Mouse (Mus musculus): ENCODE results near the gene Dtwd1. TPM values are rescaled to one million over a fixed set of nuclear protein-coding genes. Genes with fewer than 3 reads are reported as not detected.

Gene Dtwd1
- polyA plus RNA-seq (2012; rRNA removed; ENCODE audit: low replicate concordance) = 5.7 and 6.5 TPM in 2 replicates

GRCm38 (mm10) chr2:126151855-126152571 lies at the start of gene Dtwd1, which contains the start of gene Fam227b:
Gene Dtwd1 (plus strand): TSS chr2:126152141.
Gene Fam227b (minus strand): TSS chr2:126152004.

DNA sequence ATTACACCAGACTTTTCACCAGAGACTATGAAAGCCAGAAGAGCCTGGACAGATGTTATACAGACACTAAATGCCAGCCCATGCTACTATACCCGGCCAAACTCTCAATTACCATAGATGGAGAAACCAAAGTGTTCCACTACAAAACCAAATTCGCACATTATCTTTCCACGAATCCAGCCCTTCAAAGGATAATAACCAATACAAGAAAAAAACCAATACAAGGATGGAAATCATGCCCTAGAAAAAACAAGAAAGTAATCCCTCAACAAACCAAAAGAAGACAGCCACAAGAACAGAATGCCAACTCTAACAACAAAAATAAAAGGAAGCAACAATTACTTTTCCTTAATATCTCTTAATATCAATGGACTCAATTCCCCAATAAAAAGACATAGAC lies 62.9 kb downstream of the Dtwd1 start, which contains the start of gene Gm17555:
TSS of gene Gm17555 (plus strand) at position 301 of the 400 bp plus-strand sequence.

Other genes starting within 250 kb of the Dtwd1 start
- 4.0 and 5.4 TPM in 2 replicates for gene Fgf7, start 117.5 kb upstream of the Dtwd1 start, polyA plus RNA-seq (2012; rRNA removed; ENCODE audit: low replicate concordance)
- not detected in 2 replicates for gene Fam227b, start 137 bp upstream of the Dtwd1 start, polyA plus RNA-seq (2012; rRNA removed; ENCODE audit: low replicate concordance)
- gene Gm17555, start 63.0 kb downstream of the Dtwd1 start, polyA plus RNA-seq (2012; rRNA removed; ENCODE audit: low replicate concordance) = not detected in 2 replicates